Mouse (Mus musculus) lung, adult 2 months (tissue): ENCODE data around the gene Faap20.

ENCODE experiments used
- CTCF ChIP-seq: fragments of 200-500 bp; IDR thresholded peaks from 2 replicates; pipeline ENCODE4 v1.5.1; 2011; ENCODE audit warnings: mild to moderate bottlenecking, low read length, control low read depth; ENCODE audit not compliant: insufficient read depth
- POLR2A ChIP-seq: fragments of 200-500 bp; IDR thresholded peaks from 2 replicates; pipeline ENCODE4 v1.6.1; 2011; ENCODE audit warnings: low read depth, mild to moderate bottlenecking, control low read depth, low read length, borderline replicate concordance; ENCODE audit errors: extremely low read depth

DNA sequence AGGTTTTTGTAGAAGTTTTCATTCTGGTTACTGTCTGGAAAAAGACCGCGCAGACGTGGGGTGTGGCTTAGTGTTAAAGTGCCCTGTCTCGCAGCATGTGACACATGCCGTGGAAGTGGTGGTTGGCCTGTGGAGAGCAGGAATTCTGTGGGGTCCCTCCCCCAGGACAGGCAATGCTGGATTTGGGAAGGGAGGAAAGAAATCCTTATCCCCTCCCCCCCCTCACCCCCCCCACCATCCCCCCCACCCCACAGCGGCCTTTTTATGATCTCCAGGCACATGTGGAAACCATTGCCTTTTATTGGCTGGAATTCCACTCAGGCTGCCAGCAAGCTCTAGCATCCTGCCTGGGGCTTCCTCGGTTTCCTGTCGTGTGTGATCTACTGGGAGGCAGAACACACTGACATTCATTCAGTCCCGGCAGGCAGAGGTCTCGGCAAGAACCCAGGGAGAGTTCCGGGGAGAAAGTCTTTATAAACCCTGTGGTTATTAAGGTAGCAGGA is 33.5 kb downstream of the Faap20 start:
- no peak for TF ChIP-seq CTCF
- TF ChIP-seq POLR2A: no peak
